Mouse (Mus musculus): ENCODE results near the gene Spint5. TPM values are rescaled to one million over a fixed set of nuclear protein-coding genes. Genes with fewer than 3 reads are reported as not detected.
"Not testable (repeated sequence)": the region's sequence is repeated elsewhere in the genome, so short reads cannot be mapped to it uniquely, and the experiment has no call there.

The Spint5 gene
- total and polyA plus RNA-seq, 2 experiments from 2014 or later = not detected

GRCm38 (mm10) chr2:164700959-164701358, 14.1 kb upstream of the Spint5 start:
- no peak for DNase-seq (ENCODE audit: low spot score)
- Histone ChIP-seq H3K27ac (ENCODE audit: low read depth) (no peak overlapping the region), H3K4me3 (ENCODE audit: low read depth, low read length) (no peak overlapping the region), H3K4me1 (ENCODE audit: control insufficient read depth, insufficient read depth) (no peaks in the 10 kb centered on the region), H3K9me3 (replicated peaks; ENCODE audit: control insufficient read depth, low read length) (no peaks in the 10 kb centered on the region), H3K27me3 (ENCODE audit: control insufficient read depth, insufficient read depth, low read length) (0 out of 2 replicates have a peak, but pooled peaks cover 3% of the 10 kb centered on the region), H3K36me3 (replicated peaks; ENCODE audit: control insufficient read depth, insufficient read depth, low read length) (no peaks in the 10 kb centered on the region), H3K4me2 (ENCODE audit: low read depth, low read length) (no peak overlapping the region), H3K9ac (replicated peaks; ENCODE audit: low read depth, low read length) (no peak overlapping the region)
- no peak for ATAC-seq (ENCODE audit: insufficient read depth, low read depth)
- TF ChIP-seq EP300 (IDR thresholded peaks at IDR 0.05; ENCODE audit: low read depth) (no peak), CTCF (IDR thresholded peaks at IDR 0.05; ENCODE audit: low read depth) (no peak)
- 65% methylated on average over 5 of the region's 5 CpGs for WGBS

- no peak overlapping the region for H3K9ac ChIP-seq (replicated peaks; ENCODE audit: low read depth, low read length)
- H3K4me1 ChIP-seq (ENCODE audit: control insufficient read depth, insufficient read depth) = no peaks in the 10 kb centered on the region
- H3K27ac ChIP-seq (ENCODE audit: low read depth) = no peak overlapping the region
- no peak overlapping the region for H3K4me2 ChIP-seq (ENCODE audit: low read depth, low read length)
- no peaks in the 10 kb centered on the region for H3K9me3 ChIP-seq (replicated peaks; ENCODE audit: control insufficient read depth, low read length)
- H3K4me3 ChIP-seq (ENCODE audit: low read depth, low read length) = no peak overlapping the region
- ATAC-seq (ENCODE audit: insufficient read depth, low read depth) = no peak
- no peak for TF ChIP-seq CTCF (IDR thresholded peaks at IDR 0.05; ENCODE audit: low read depth)
- WGBS = 77% methylated on average over 5 of the region's 5 CpGs
- H3K27me3 ChIP-seq (ENCODE audit: control insufficient read depth, insufficient read depth, low read length) = 0 out of 2 replicates have a peak, but pooled peaks cover 3% of the 10 kb centered on the region
- no peaks in the 10 kb centered on the region for H3K36me3 ChIP-seq (replicated peaks; ENCODE audit: control insufficient read depth, insufficient read depth, low read length)
- no peak for DNase-seq (ENCODE audit: low spot score)
Measured at GRCm38 (mm10) chr2:164701761-164702160, 13.3 kb upstream of the Spint5 start.

- no peak overlapping the region for H3K4me3 ChIP-seq (ENCODE audit: low read depth, low read length)
- H3K9ac ChIP-seq (replicated peaks; ENCODE audit: low read depth, low read length) = no peak overlapping the region
- H3K36me3 ChIP-seq (replicated peaks; ENCODE audit: control insufficient read depth, insufficient read depth, low read length) = no peaks in the 10 kb centered on the region
- no peak overlapping the region for H3K4me2 ChIP-seq (ENCODE audit: low read depth, low read length)
- WGBS = 68% methylated on average over 5 of the region's 5 CpGs
- 0 out of 2 replicates have a peak, but pooled peaks cover 3% of the 10 kb centered on the region for H3K27me3 ChIP-seq (ENCODE audit: control insufficient read depth, insufficient read depth, low read length)
- no peak for DNase-seq (ENCODE audit: low spot score)
- TF ChIP-seq CTCF (IDR thresholded peaks at IDR 0.05; ENCODE audit: low read depth) = no peak
- no peak for TF ChIP-seq EP300 (IDR thresholded peaks at IDR 0.05; ENCODE audit: low read depth)
- no peak for ATAC-seq (ENCODE audit: insufficient read depth, low read depth)
- no peak overlapping the region for H3K27ac ChIP-seq (ENCODE audit: low read depth)
- H3K9me3 ChIP-seq (replicated peaks; ENCODE audit: control insufficient read depth, low read length) = no peaks in the 10 kb centered on the region
- no peaks in the 10 kb centered on the region for H3K4me1 ChIP-seq (ENCODE audit: control insufficient read depth, insufficient read depth)
Measured at GRCm38 (mm10) chr2:164704235-164704634, 10.9 kb upstream of the Spint5 start.

GRCm38 (mm10) chr2:164705328-164705727, 9.8 kb upstream of the Spint5 start:
- Histone ChIP-seq H3K9me3 (replicated peaks; ENCODE audit: control insufficient read depth, low read length) (no peaks in the 10 kb centered on the region), H3K4me2 (ENCODE audit: low read depth, low read length) (no peak overlapping the region), H3K36me3 (replicated peaks; ENCODE audit: control insufficient read depth, insufficient read depth, low read length) (no peaks in the 10 kb centered on the region), H3K9ac (replicated peaks; ENCODE audit: low read depth, low read length) (no peak overlapping the region), H3K4me1 (ENCODE audit: control insufficient read depth, insufficient read depth) (no peaks in the 10 kb centered on the region), H3K27me3 (ENCODE audit: control insufficient read depth, insufficient read depth, low read length) (0 out of 2 replicates have a peak, but pooled peaks cover 3% of the 10 kb centered on the region), H3K27ac (ENCODE audit: low read depth) (no peak overlapping the region), H3K4me3 (ENCODE audit: low read depth, low read length) (no peak overlapping the region)
- WGBS = 87% methylated on average over 6 of the region's 6 CpGs
- DNase-seq (ENCODE audit: low spot score) (no peak), ATAC-seq (ENCODE audit: insufficient read depth, low read depth) (no peak)
- TF ChIP-seq CTCF (IDR thresholded peaks at IDR 0.05; ENCODE audit: low read depth) (no peak), EP300 (IDR thresholded peaks at IDR 0.05; ENCODE audit: low read depth) (no peak)

- Histone ChIP-seq H3K4me2 (ENCODE audit: low read depth, low read length) (no peak overlapping the region), H3K4me3 (ENCODE audit: low read depth, low read length) (no peak overlapping the region), H3K9ac (replicated peaks; ENCODE audit: low read depth, low read length) (no peak overlapping the region), H3K27me3 (ENCODE audit: control insufficient read depth, insufficient read depth, low read length) (no peaks in the 10 kb centered on the region), H3K36me3 (replicated peaks; ENCODE audit: control insufficient read depth, insufficient read depth, low read length) (no peaks in the 10 kb centered on the region), H3K9me3 (replicated peaks; ENCODE audit: control insufficient read depth, low read length) (no peaks in the 10 kb centered on the region), H3K27ac (ENCODE audit: low read depth) (no peak overlapping the region), H3K4me1 (ENCODE audit: control insufficient read depth, insufficient read depth) (no peaks in the 10 kb centered on the region)
- DNase-seq (ENCODE audit: low spot score) (no peak), ATAC-seq (ENCODE audit: insufficient read depth, low read depth) (no peak)
- 88% methylated on average over 14 of the region's 14 CpGs for WGBS
- TF ChIP-seq EP300 (IDR thresholded peaks at IDR 0.05; ENCODE audit: low read depth) = no peak
- no peak for TF ChIP-seq CTCF (IDR thresholded peaks at IDR 0.05; ENCODE audit: low read depth)
Measured at GRCm38 (mm10) chr2:164705991-164706390, 9.1 kb upstream of the Spint5 start.

GRCm38 (mm10) chr2:164716194-164716786, 1.2 kb downstream of the Spint5 start:
- not testable (repeated sequence) for DNase-seq (ENCODE audit: low spot score); H3K9ac ChIP-seq (replicated peaks; ENCODE audit: low read depth, low read length)
- WGBS = 83% methylated on average over 18 of the region's 23 CpGs

More at GRCm38 (mm10) chr2:164716194-164716786, 1.2 kb downstream of the Spint5 start:
- not testable (repeated sequence) for H3K4me2 ChIP-seq (ENCODE audit: low read depth, low read length); ATAC-seq (ENCODE audit: insufficient read depth, low read depth); H3K4me3 ChIP-seq (ENCODE audit: low read depth, low read length); H3K27me3 ChIP-seq (ENCODE audit: control insufficient read depth, insufficient read depth, low read length); H3K27ac ChIP-seq (ENCODE audit: low read depth); H3K9me3 ChIP-seq (replicated peaks; ENCODE audit: control insufficient read depth, low read length); H3K36me3 ChIP-seq (replicated peaks; ENCODE audit: control insufficient read depth, insufficient read depth, low read length); H3K4me1 ChIP-seq (ENCODE audit: control insufficient read depth, insufficient read depth)

Measured in heart, postnatal 0 days (tissue).